Mouse (Mus musculus): ENCODE data around the gene Rap1b.

DNA sequence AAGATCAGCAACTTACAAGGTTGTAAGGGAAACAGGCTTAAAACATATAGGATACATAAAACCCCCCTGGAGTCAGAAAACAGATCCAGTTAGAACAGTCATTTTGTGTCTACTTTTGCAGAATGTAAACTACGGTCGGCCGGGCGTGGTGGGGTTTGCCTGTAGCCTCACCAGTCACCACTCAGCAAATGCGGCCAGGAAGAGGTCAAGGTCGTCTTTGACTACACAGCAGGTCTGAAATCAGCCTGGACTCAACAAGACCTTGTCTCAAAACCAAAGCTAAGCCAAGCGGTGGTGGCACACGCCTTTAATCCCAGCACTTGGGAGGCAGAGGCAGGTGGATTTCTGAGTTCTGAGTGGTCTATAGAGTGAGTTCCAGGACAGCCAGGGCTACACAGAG lies 34.3 kb downstream of the Rap1b start:
- no peak for TF ChIP-seq CTCF (IDR thresholded peaks at IDR 0.05; ENCODE audit: borderline replicate concordance, extremely low read depth, insufficient read depth, insufficient read length)
- no peak for TF ChIP-seq POLR2A (IDR thresholded peaks at IDR 0.05; ENCODE audit: borderline replicate concordance, extremely low read depth, insufficient read depth, insufficient read length, poor library complexity, severe bottlenecking)
